Mouse (Mus musculus) layer of hippocampus, adult 11-12 months (tissue): ENCODE data around the gene Vmn2r78.
"Not testable (repeated sequence)": the region's sequence is repeated elsewhere in the genome, so short reads cannot be mapped to it uniquely, and the experiment has no call there.

Experiments
- DNase-seq: peaks from one replicate; pipeline ENCODE4 v3.0.0; 2022; ENCODE audit warnings: low spot score

Gene Vmn2r78

DNA sequence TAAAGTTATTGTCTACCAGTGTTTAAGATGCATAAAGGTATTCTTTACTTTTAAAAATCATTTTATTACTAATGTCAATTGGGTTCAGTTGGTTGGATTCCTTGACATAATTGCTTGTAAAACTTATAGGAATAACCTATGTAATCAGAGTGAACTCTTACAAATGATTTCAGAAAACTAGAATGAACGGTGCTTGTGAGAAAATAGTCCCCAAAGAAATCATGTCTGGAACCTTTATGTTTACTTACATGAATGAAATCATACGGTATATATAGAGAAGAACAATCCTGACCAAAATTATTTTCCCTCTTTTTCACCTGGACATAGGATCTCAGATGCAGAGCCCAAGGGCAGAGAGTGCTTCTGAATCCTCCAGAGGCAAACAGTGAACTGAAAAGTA is at the start of gene Vmn2r78:
Vmn2r78 (plus strand) TSS at position 301 of the 400 bp plus-strand sequence.
- DNase-seq = not testable (repeated sequence)

DNA sequence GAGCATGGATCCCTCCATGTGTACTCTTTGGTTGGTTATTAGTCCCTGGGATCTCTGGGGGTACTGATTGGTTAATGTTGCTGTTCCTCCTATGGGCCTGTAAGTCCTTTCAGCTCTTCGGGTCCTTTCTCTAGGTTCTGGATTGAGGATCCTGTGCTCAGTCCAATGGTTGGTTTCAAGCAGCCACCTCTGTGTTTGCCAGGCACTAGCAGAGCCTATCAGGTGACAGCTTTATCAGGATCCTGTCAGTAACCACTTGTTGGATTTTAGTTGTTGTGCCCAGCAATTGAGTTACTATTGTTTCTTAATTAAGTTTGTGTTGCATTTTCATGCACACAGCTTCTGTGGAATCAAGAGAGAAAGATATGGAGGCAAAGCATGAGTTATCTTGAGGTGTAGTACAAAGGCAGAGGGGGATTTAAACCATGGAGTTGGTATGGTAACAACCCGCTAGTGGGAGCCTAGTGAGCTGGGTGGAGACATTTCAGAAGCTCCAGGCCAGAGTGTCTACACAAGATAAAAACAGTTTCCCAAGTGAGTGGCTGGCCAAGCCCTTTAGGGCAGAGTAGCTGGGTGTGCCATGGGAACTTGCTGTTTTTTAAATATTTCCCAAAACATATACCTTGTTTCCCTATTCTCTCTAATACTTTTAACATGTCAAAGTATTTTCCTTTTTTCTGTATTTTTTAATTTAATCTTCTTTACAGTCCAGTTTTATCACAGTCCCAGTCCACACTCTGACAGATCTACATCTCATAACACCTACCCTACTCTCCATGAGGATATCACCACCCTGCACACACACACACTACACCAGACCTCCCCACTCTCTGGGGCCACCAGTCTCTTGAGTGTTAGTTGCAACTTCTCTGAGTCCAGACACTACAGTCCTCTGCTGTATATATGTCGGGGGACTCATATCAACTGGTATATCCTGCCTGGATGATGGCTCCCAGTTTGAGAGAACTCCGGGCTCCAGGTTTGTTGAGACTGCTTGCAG is 25.1 kb upstream of the Vmn2r78 start:
- DNase-seq = no peak

DNA sequence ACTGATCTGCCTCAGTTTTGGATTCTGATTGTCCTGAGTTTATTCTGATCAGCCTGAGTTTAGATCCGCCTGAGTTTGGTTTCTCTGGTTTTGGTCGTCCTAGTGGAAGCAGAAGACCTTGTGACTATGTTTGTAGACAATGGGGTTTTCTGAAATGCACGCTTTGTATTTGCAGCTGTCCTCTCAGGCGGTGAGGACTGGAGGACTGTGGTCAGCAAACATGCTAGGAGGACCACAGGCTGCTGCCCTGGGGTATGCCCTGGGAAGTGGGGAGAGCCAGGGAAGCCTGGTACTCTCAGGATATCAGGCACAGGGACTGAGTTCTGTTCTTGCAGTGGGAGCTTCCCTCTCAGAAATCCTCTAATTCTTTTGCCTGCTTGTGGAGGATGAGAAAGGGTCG is 22.4 kb downstream of the Vmn2r78 start:
- no peak for DNase-seq

DNA sequence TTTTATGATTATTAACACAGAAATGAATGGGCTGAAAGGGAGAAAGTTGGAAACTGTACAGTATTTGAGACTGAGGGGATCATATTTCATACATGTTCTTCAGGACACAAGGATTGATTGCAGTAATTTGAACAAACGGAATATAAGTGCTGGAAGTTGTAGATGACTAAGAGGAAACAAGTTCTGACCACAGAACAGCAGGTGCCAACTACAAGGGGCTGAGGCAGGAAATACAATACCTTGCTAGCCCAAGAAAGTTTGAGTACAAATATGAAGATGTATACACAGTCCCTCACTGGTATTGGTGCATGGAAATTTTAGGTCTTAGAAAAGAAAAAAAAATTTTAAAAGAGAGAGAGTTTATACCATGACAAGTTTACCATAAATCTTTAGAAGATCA is 79.8 kb downstream of the Vmn2r78 start:
- DNase-seq = no peak

DNA sequence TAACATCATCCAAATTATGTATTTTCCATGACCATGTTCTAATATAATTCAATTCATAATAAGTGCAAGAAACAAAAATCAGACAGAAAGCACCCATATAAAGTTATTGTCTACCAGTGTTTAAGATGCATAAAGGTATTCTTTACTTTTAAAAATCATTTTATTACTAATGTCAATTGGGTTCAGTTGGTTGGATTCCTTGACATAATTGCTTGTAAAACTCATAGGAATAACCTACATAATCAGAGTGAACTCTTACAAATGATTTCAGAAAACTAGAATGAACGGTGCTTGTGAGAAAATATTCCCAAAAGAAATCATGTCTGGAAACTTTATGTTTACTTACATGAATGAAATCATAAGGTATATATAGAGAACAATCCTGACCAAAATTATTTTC is 80.9 kb downstream of the Vmn2r78 start, which contains the start of gene Vmn2r79:
Vmn2r79 (plus strand) TSS at position 301 of the 400 bp plus-strand sequence.
- DNase-seq = not testable (repeated sequence)
